Mouse (Mus musculus) heart, postnatal 0 days (tissue): ENCODE measurements at regions not wholly inside any gene's neighbourhood (a gene's known extent, or its start where the extent isn't known, plus 50 kb on each side); places are given as distances from the start of the nearest gene placed in this dataset.
A peak's percentile ranks its signal among the peaks of the same experiment; 100 is the strongest.

Source experiments
- ATAC-seq: fragments of 200-750 bp; cut with Nextera tagmentation; 2 replicates; pipeline ENCODE4 v1.8.0; 2017; ENCODE audit warnings: low read depth, moderate number of reproducible peaks, moderate library complexity; ENCODE audit not compliant: insufficient read depth
- DNase-seq: peaks from one replicate; pipeline ENCODE4 v3.0.0-alpha.2; 2016; ENCODE audit warnings: low spot score
- H3K27ac ChIP-seq: fragments of 300-500 bp; sonication (generic); 2 replicates; pipeline ENCODE4 v1.5.1; 2014; ENCODE audit warnings: low read depth, mild to moderate bottlenecking
- H3K27me3 ChIP-seq: fragments of 300-500 bp; sonication (generic); 2 replicates; pipeline ENCODE4 v1.6.1; 2014; ENCODE audit warnings: low read length, mixed read lengths; ENCODE audit not compliant: control insufficient read depth, insufficient read depth
- H3K36me3 ChIP-seq: fragments of 300-500 bp; sonication (generic); replicated peaks from 2 replicates; pipeline ENCODE4 v1.6.1; 2014; ENCODE audit warnings: low read length, mixed read lengths; ENCODE audit not compliant: control insufficient read depth, insufficient read depth
- H3K4me1 ChIP-seq: fragments of 300-500 bp; sonication (generic); 2 replicates; pipeline ENCODE4 v1.6.1; 2014; ENCODE audit warnings: antibody characterized with exemption; ENCODE audit not compliant: control insufficient read depth, insufficient read depth
- H3K4me2 ChIP-seq: fragments of 300-500 bp; sonication (generic); 2 replicates; pipeline ENCODE4 v1.6.1; 2014; ENCODE audit warnings: low read depth, mild to moderate bottlenecking, low read length, moderate library complexity
- H3K4me3 ChIP-seq: fragments of 300-500 bp; sonication (generic); 2 replicates; pipeline ENCODE4 v1.5.1; 2014; ENCODE audit warnings: low read depth, low read length
- H3K9ac ChIP-seq: fragments of 300-500 bp; sonication (generic); replicated peaks from 2 replicates; pipeline ENCODE4 v1.6.1; 2014; ENCODE audit warnings: low read depth, low read length, mixed read lengths
- H3K9me3 ChIP-seq: fragments of 300-500 bp; sonication (generic); replicated peaks from 2 replicates; pipeline ENCODE4 v1.6.1; 2016; ENCODE audit warnings: low read length; ENCODE audit not compliant: control insufficient read depth
- CTCF ChIP-seq: IDR thresholded peaks from 2 replicates; pipeline ENCODE4 v1.5.1; 2016; ENCODE audit warnings: antibody characterized with exemption, control low read depth, low read depth
- EP300 ChIP-seq: IDR thresholded peaks from 2 replicates; pipeline ENCODE4 v1.6.1; 2016; ENCODE audit warnings: antibody characterized with exemption, low read depth
- WGBS: fragments of 180-500 bp; shearing (Covaris S2); extraction: QIAGEN DNeasy Blood & Tissue Kit; methylation state at CpG from one replicate; pipeline ENCODE4 v1.1.7; 2014; 5-methylcytosine and 5-hydroxymethylcytosine counted together

DNA sequence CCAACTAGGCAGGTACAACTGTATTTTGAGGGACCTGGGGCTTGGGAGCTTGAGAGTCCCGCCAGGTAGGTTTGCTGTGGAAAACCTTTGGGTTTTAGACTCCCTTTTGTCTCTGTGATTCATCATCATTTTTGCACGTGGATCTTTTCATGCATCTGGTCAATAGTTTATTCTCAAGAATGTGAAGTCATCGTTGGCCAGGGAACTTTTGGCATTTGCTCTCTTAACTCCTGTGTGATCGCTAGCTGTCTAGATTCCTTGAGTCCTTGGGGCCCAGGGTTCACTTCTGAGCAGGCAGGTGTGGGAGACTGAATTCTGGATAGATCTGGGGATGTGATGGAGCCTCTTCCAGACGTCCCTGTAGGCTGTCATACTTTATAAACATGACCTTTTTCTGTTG lies 207.5 kb downstream of the Fndc1 start:
- DNase-seq (no peak), ATAC-seq (no peak)
- H3K9me3 ChIP-seq = no peaks in the 10 kb centered on the region
- no peaks in the 10 kb centered on the region for H3K4me1 ChIP-seq
- no peak for TF ChIP-seq CTCF
- TF ChIP-seq EP300 = no peak
- H3K4me3 ChIP-seq = no peak overlapping the region
- no peaks in the 10 kb centered on the region for H3K27me3 ChIP-seq
- no peak overlapping the region for H3K9ac ChIP-seq
- H3K27ac ChIP-seq = no peak overlapping the region
- H3K36me3 ChIP-seq = no peaks in the 10 kb centered on the region
- H3K4me2 ChIP-seq = no peak overlapping the region
- 54% methylated on average over 5 of the region's 5 CpGs for WGBS

DNA sequence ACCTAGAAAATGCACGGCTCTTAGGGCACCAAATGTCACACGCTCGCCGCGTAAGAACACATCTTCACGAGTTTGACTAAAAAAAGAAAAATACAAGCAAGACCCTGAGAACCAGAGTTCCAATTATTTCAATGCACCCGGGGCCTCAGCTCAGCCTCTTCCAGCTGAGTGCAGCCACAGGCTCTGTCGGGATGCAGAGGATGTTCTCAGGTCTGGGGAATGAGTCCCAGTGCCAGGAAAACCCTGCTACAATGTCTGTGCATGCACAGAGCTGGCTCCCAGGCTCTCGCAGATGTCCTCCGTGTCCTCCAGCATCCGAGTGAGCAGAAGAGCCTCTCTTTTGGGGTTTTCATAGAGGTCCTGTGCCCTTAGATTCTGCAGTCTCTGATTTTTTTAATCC lies 219.1 kb downstream of the Fndc1 start:
- TF ChIP-seq EP300 = no peak
- TF ChIP-seq CTCF = no peak
- no peak for ATAC-seq

DNA sequence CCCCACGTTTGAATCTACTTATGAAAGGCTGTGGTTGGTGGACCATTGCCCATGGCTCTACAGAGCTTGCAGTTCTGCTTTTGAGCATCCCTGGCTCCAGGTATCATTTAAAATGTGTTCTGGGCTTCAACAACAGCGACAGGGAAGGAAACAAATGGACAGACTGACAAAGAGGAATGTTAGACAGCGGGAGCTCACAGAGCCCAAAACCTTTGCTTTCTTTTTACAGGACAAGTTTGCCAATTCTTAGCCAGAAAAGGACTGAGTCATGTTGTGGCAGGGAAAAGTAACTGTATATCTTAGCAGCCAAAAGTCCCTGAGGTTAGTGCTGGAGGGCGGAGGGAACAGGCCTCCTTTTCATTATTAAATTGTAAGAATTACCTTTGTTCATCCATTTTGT lies 219.7 kb downstream of the Fndc1 start:
- H3K9ac ChIP-seq = no peak overlapping the region
- DNase-seq = no peak
- H3K36me3 ChIP-seq = no peaks in the 10 kb centered on the region
- H3K4me2 ChIP-seq = no peak overlapping the region
- WGBS = 58% methylated on average over 4 of the region's 4 CpGs
- ATAC-seq = no peak
- no peak overlapping the region for H3K4me3 ChIP-seq
- H3K9me3 ChIP-seq = no peaks in the 10 kb centered on the region
- no peaks in the 10 kb centered on the region for H3K4me1 ChIP-seq
- TF ChIP-seq EP300 (no peak), CTCF (no peak)
- no peak overlapping the region for H3K27ac ChIP-seq
- no peaks in the 10 kb centered on the region for H3K27me3 ChIP-seq

More for the DNA sequence above, 219.1 kb downstream of the Fndc1 start:
- no peaks in the 10 kb centered on the region for H3K27me3 ChIP-seq
- no peak overlapping the region for H3K4me2 ChIP-seq
- no peaks in the 10 kb centered on the region for H3K36me3 ChIP-seq
- WGBS = 63% methylated on average over 11 of the region's 11 CpGs
- no peak overlapping the region for H3K27ac ChIP-seq
- no peaks in the 10 kb centered on the region for H3K9me3 ChIP-seq
- H3K4me3 ChIP-seq = no peak overlapping the region
- H3K4me1 ChIP-seq = no peaks in the 10 kb centered on the region
- no peak for DNase-seq
- no peak overlapping the region for H3K9ac ChIP-seq

DNA sequence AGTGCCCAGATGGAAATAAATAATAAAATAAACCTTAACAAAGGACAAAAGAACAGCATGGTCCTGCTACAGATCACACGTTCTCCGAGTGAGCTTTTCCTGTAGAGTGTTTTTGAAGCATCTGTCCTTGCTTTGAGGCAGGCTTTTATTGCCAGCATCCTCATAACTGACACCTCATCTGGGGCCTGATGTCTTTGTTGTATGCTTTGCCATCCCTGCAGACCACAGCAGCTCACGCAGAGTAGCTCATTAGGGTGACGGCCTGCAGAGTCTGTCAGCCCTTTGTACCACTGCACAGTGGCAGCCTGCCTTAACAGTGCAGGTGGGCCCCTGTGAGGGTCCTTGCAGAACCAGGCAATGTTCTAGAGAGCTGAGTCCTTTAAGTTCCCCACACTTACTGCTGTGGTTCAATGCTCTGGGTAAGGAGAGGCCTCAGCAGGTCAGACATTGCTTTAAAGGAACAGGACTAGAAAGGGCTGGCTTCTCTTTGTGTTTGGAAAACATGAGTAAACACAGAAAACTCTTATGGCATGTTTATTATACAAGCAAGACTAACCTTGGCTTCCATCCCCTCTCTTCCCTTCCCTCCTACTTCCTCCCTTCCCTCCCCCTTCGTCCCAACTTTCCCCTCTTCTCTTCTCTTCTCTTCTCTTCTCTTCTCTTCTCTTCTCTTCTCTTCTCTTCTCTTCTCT lies 219.7 kb upstream of the Unc93a2 start:
- H3K4me2 ChIP-seq = no peak overlapping the region
- H3K9ac ChIP-seq = no peak overlapping the region
- H3K4me1 ChIP-seq = no peaks in the 10 kb centered on the region
- H3K27me3 ChIP-seq = no peaks in the 10 kb centered on the region
- ATAC-seq (no peak), DNase-seq (no peak)
- no peaks in the 10 kb centered on the region for H3K9me3 ChIP-seq
- H3K4me3 ChIP-seq = no peak overlapping the region
- no peak overlapping the region for H3K27ac ChIP-seq
- 70% methylated on average over 5 of the region's 5 CpGs for WGBS
- TF ChIP-seq EP300 (no peak), CTCF (no peak)
- no peaks in the 10 kb centered on the region for H3K36me3 ChIP-seq

DNA sequence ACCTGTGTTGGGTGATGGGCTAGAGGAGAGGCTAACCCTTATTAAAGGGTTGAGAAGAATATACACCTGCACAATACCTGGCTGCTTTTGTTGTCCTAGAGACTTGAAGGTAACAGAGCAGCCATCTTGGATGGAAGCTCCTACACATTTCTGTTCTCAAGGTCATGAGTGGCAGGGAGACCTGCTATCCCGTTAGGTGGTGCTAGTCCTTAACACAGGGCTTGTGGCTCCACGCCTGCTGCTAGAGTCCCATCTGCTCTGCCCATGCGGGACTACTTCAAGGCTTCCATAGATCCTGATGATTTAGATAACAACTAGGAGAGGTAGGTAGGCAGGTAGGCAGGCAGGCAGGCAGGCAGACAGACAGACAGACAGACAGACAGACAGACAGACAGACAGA lies 218.8 kb upstream of the Unc93a2 start:
- Histone ChIP-seq H3K27ac (no peak overlapping the region), H3K36me3 (no peaks in the 10 kb centered on the region), H3K4me1 (no peaks in the 10 kb centered on the region), H3K9me3 (no peaks in the 10 kb centered on the region), H3K27me3 (no peaks in the 10 kb centered on the region), H3K9ac (no peak overlapping the region), H3K4me2 (no peak overlapping the region), H3K4me3 (no peak overlapping the region)
- TF ChIP-seq CTCF = no peak
- no peak for TF ChIP-seq EP300
- 80% methylated on average over 3 of the region's 3 CpGs for WGBS
- DNase-seq (no peak), ATAC-seq (no peak)

DNA sequence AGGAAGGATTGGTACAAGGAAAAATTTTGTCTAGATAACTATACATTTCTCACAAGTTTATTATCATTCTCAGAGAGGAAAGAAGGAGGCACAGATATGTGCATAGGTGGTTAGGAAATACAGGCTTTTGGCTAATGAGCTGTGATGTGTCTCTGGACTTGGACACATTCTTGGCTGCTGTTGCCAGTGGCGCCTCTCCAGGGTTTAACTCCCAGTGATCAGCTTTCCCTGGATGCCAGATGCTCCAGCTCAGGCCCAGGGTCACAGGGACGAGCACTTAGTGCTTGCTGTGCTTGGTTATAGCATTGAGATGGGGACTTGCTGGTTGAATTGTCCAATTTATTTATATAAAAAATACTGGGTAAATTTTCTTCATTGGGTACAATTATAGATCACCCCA lies 215.3 kb upstream of the Unc93a2 start:
- Histone ChIP-seq H3K27me3 (no peaks in the 10 kb centered on the region), H3K9ac (no peak overlapping the region), H3K4me1 (no peaks in the 10 kb centered on the region), H3K4me2 (no peak overlapping the region), H3K4me3 (no peak overlapping the region), H3K27ac (no peak overlapping the region), H3K36me3 (no peaks in the 10 kb centered on the region), H3K9me3 (no peaks in the 10 kb centered on the region)
- peak; percentile 47 for DNase-seq
- WGBS = 24% methylated on average over 2 of the region's 2 CpGs
- TF ChIP-seq EP300 (no peak), CTCF (no peak)
- ATAC-seq = peak; percentile 51; the same call in 1 of the 2 replicates
